Mouse (Mus musculus) bone marrow, adult 2 months (tissue): ENCODE data around the gene Wwp2.

Experiments
- CTCF ChIP-seq: fragments of 200-500 bp; IDR thresholded peaks from 2 replicates; pipeline ENCODE4 v1.5.1; 2011; ENCODE audit warnings: low read length, control low read depth; ENCODE audit not compliant: control insufficient read depth, insufficient read depth
- POLR2A ChIP-seq: fragments of 200-500 bp; IDR thresholded peaks from 2 replicates; pipeline ENCODE4 v1.6.1; 2011; ENCODE audit warnings: low read depth, mild to moderate bottlenecking, control low read depth, low read length, borderline replicate concordance; ENCODE audit not compliant: control insufficient read depth

GRCm38 (mm10) chr8:107603026-107603425, 166.9 kb downstream of the Wwp2 start:
- peak; percentile 64 for TF ChIP-seq CTCF
- TF ChIP-seq POLR2A = no peak
